Mouse (Mus musculus) ES-E14 (cell line): Measurements from ENCODE around the gene Paqr7.

Source experiments
- CHD2 ChIP-seq: IDR thresholded peaks from 2 replicates; pipeline ENCODE4 v1.6.1; 2014; ENCODE audit warnings: mild to moderate bottlenecking, low read depth, low read length, inconsistent platforms
- HCFC1 ChIP-seq: IDR thresholded peaks from 2 replicates; pipeline ENCODE4 v1.6.1; 2012; ENCODE audit warnings: low read length, inconsistent platforms, borderline replicate concordance; ENCODE audit not compliant: insufficient read depth
- MAFK ChIP-seq: IDR thresholded peaks from 2 replicates; pipeline ENCODE4 v1.6.1; 2014; ENCODE audit warnings: mild to moderate bottlenecking, low read depth, low read length, inconsistent platforms; ENCODE audit not compliant: insufficient read depth
- ZC3H11A ChIP-seq: IDR thresholded peaks from 2 replicates; pipeline ENCODE4 v1.6.1; 2012; ENCODE audit warnings: low read depth, mild to moderate bottlenecking, inconsistent platforms, low read length, borderline replicate concordance
- ZNF384 ChIP-seq: IDR thresholded peaks from 2 replicates; pipeline ENCODE4 v1.6.1; 2012; ENCODE audit warnings: low read depth, low read length, inconsistent platforms

DNA sequence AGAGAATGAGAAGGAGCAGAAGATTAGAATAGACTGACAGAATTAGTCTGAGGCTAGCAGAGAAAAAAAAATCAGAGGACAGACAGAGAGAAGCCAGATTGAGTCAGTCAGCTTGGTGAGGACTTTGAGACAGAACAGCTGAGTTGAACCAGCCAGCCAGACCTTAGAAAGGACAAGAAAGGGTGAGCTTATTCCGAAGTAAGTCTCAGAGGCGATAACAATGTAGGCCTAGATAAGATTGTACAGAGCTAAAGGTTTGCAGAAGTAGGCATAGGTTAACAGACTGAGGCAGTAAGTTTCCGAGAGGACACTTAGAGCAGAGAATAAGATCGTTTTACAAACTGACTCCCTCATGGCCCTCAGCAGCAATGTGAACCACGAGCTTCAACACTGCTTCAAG, 35.2 kb upstream of the Paqr7 start:
- TF ChIP-seq CHD2 (no peak), HCFC1 (no peak), ZNF384 (no peak), MAFK (no peak), ZC3H11A (no peak)
